Mouse (Mus musculus): ENCODE data around the gene Cd3d. TPM values are rescaled to one million over a fixed set of nuclear protein-coding genes. Genes with fewer than 3 reads are reported as not detected.

Gene Cd3d
- total and polyA plus RNA-seq, 3 experiments = not detected

GRCm38 (mm10) chr9:44969450-44969849 lies 12.1 kb upstream of the Cd3d start:
- peaks cover 5 to 6% of the 10 kb centered on the region in 2 experiments for H3K27me3 ChIP-seq (ENCODE audit: control insufficient read depth in 1 of 2, insufficient read depth in 2 of 2, low read length in 2 of 2)
- no peak for DNase-seq (ENCODE audit: low read depth, low spot score)
- peak; percentile 56 for TF ChIP-seq ZC3H11A (IDR thresholded peaks at IDR 0.05; ENCODE audit: low read depth, low read length)
- TF ChIP-seq MEF2A (IDR thresholded peaks at IDR 0.05; ENCODE audit: extremely low read depth, insufficient replicate concordance, low read depth, low read length, poor library complexity, severe bottlenecking) = no peak
- peak in 2 of 3 experiments; percentile 13 to 47; a peak in 3 of 6 replicates for TF ChIP-seq CTCF (IDR thresholded peaks at IDR 0.05 in 2 of 3, conservative IDR thresholded peaks at IDR 0.05 in 1 of 3; ENCODE audit: control insufficient read depth in 1 of 3, insufficient read depth in 1 of 3, low read depth in 2 of 3, low read length in 3 of 3, poor library complexity in 1 of 3, severe bottlenecking in 1 of 3)
- no peak for TF ChIP-seq ZKSCAN1 (IDR thresholded peaks at IDR 0.05; ENCODE audit: low read depth, low read length)
- TF ChIP-seq CHD2 (IDR thresholded peaks at IDR 0.05; ENCODE audit: low read length) = no peak
- peak; percentile 51 for TF ChIP-seq SMC3 (IDR thresholded peaks at IDR 0.05; ENCODE audit: low read depth, low read length)
- no peak for TF ChIP-seq JUND (IDR thresholded peaks at IDR 0.05; ENCODE audit: low read depth, low read length)
- TF ChIP-seq POLR2AphosphoS5 (IDR thresholded peaks at IDR 0.05; ENCODE audit: borderline replicate concordance, low read depth, low read length) = no peak
- peak; percentile 49 for TF ChIP-seq RAD21 (IDR thresholded peaks at IDR 0.05; ENCODE audit: low read depth, low read length)
- no peak for TF ChIP-seq KAT2A (conservative IDR thresholded peaks at IDR 0.05; ENCODE audit: low read depth, low read length)
- peaks cover 0 to 6% of the 10 kb centered on the region in 2 experiments; a peak in 2 of 4 replicates for H3K4me1 ChIP-seq (ENCODE audit: control insufficient read depth in 1 of 2, insufficient read depth in 2 of 2, low read length in 2 of 2)
- H3K36me3 ChIP-seq (ENCODE audit: control insufficient read depth in 1 of 2, insufficient read depth in 2 of 2, low read length in 2 of 2) = peaks cover 0 to 7% of the 10 kb centered on the region in 2 experiments; a peak in 2 of 4 replicates
- H3K9me3 ChIP-seq (replicated peaks; ENCODE audit: insufficient read depth, low read length) = no peaks in the 10 kb centered on the region
- H3K4me3 ChIP-seq (ENCODE audit: control insufficient read depth in 1 of 2, insufficient read depth in 1 of 2, low read depth in 2 of 2, low read length in 2 of 2) = no peak overlapping the region
- H3K27ac ChIP-seq (ENCODE audit: control insufficient read depth, low read depth, low read length) = no peak overlapping the region
- H3K9ac ChIP-seq (ENCODE audit: control insufficient read depth, low read depth, low read length, poor library complexity, severe bottlenecking) = no peak overlapping the region
- peaks cover 8% of the 10 kb centered on the region for H3K79me2 ChIP-seq (ENCODE audit: control insufficient read depth, insufficient read depth, low read length, poor library complexity)

- no peaks in the 10 kb centered on the region for H3K9me3 ChIP-seq (replicated peaks; ENCODE audit: insufficient read depth, low read length)
- peaks cover 8% of the 10 kb centered on the region in 2 experiments for H3K4me1 ChIP-seq (ENCODE audit: control insufficient read depth in 1 of 2, insufficient read depth in 2 of 2, low read length in 2 of 2)
- H3K9ac ChIP-seq (ENCODE audit: control insufficient read depth, low read depth, low read length, poor library complexity, severe bottlenecking) = no peak overlapping the region
- no peaks in the 10 kb centered on the region for H3K79me2 ChIP-seq (ENCODE audit: control insufficient read depth, insufficient read depth, low read length, poor library complexity)
- peak; percentile 31; the same call in 1 of the 2 replicates for TF ChIP-seq GATA1 (IDR thresholded peaks at IDR 0.05; ENCODE audit: low read depth, low read length)
- TF ChIP-seq MAZ (IDR thresholded peaks at IDR 0.05; ENCODE audit: low read depth, low read length) = no peak
- peak; percentile 60; the same call in 1 of the 2 replicates for TF ChIP-seq ETS1 (IDR thresholded peaks at IDR 0.05; ENCODE audit: low read depth, low read length)
- TF ChIP-seq TBP (IDR thresholded peaks at IDR 0.05; ENCODE audit: low read depth, low read length) = peak; percentile 54; the same call in 1 of the 2 replicates
- no peak overlapping the region for H3K27ac ChIP-seq (ENCODE audit: control insufficient read depth, low read depth, low read length)
- H3K4me3 ChIP-seq (ENCODE audit: control insufficient read depth in 1 of 2, insufficient read depth in 1 of 2, low read depth in 2 of 2, low read length in 2 of 2) = no peak overlapping the region
- peaks cover 0 to 8% of the 10 kb centered on the region in 2 experiments; a peak in 2 of 4 replicates for H3K36me3 ChIP-seq (ENCODE audit: control insufficient read depth in 1 of 2, insufficient read depth in 2 of 2, low read length in 2 of 2)
- no peak for DNase-seq (ENCODE audit: low read depth, low spot score)
- H3K27me3 ChIP-seq (ENCODE audit: control insufficient read depth in 1 of 2, insufficient read depth in 2 of 2, low read length in 2 of 2) = peaks cover 6 to 7% of the 10 kb centered on the region in 2 experiments
These were observed 3.8 kb upstream of the Cd3d start for GRCm38 (mm10) chr9:44977813-44978212.

GRCm38 (mm10) chr9:44979806-44980205 lies 1.8 kb upstream of the Cd3d start:
- no peak for DNase-seq (ENCODE audit: low read depth, low spot score)
- peaks cover 0 to 8% of the 10 kb centered on the region in 2 experiments; a peak in 2 of 4 replicates for H3K36me3 ChIP-seq (ENCODE audit: control insufficient read depth in 1 of 2, insufficient read depth in 2 of 2, low read length in 2 of 2)
- no peaks in the 10 kb centered on the region for H3K9me3 ChIP-seq (replicated peaks; ENCODE audit: insufficient read depth, low read length)
- peaks cover 0 to 3% of the 10 kb centered on the region in 2 experiments; a peak in 1 of 4 replicates for H3K27me3 ChIP-seq (ENCODE audit: control insufficient read depth in 1 of 2, insufficient read depth in 2 of 2, low read length in 2 of 2)
- peaks cover 8% of the 10 kb centered on the region in 2 experiments for H3K4me1 ChIP-seq (ENCODE audit: control insufficient read depth in 1 of 2, insufficient read depth in 2 of 2, low read length in 2 of 2)
- TF ChIP-seq POLR2AphosphoS5 (IDR thresholded peaks at IDR 0.05; ENCODE audit: borderline replicate concordance, low read depth, low read length) (no peak), GATA1 (IDR thresholded peaks at IDR 0.05; ENCODE audit: low read depth, low read length) (no peak), MAX (IDR thresholded peaks at IDR 0.05; ENCODE audit: low read length) (no peak), KAT2A (conservative IDR thresholded peaks at IDR 0.05; ENCODE audit: low read depth, low read length) (no peak), TCF12 (IDR thresholded peaks at IDR 0.05; ENCODE audit: low read depth, low read length) (no peak), BHLHE40 (IDR thresholded peaks at IDR 0.05; ENCODE audit: borderline replicate concordance, low read depth, low read length) (no peak), POLR2AphosphoS2 (IDR thresholded peaks at IDR 0.05; ENCODE audit: low read length) (no peak), MEF2A (IDR thresholded peaks at IDR 0.05; ENCODE audit: extremely low read depth, insufficient replicate concordance, low read depth, low read length, poor library complexity, severe bottlenecking) (no peak), ZC3H11A (IDR thresholded peaks at IDR 0.05; ENCODE audit: low read depth, low read length) (no peak), MAZ (IDR thresholded peaks at IDR 0.05; ENCODE audit: low read depth, low read length) (no peak), UBTF (IDR thresholded peaks at IDR 0.05; ENCODE audit: borderline replicate concordance, insufficient read depth, low read depth, low read length) (no peak), MYB (IDR thresholded peaks at IDR 0.05; ENCODE audit: low read depth, low read length) (no peak), CHD1 (IDR thresholded peaks at IDR 0.05; ENCODE audit: low read depth, low read length) (no peak), ELF1 (IDR thresholded peaks at IDR 0.05; ENCODE audit: low read depth, low read length) (no peak), RCOR1 (IDR thresholded peaks at IDR 0.05; ENCODE audit: low read depth, low read length) (no peak), NRF1 (IDR thresholded peaks at IDR 0.05; ENCODE audit: insufficient read depth, low read depth, low read length, poor library complexity, severe bottlenecking) (no peak)
- no peaks in the 10 kb centered on the region for H3K79me2 ChIP-seq (ENCODE audit: control insufficient read depth, insufficient read depth, low read length, poor library complexity)
- H3K27ac ChIP-seq (ENCODE audit: control insufficient read depth, low read depth, low read length) = no peak overlapping the region
- H3K9ac ChIP-seq (ENCODE audit: control insufficient read depth, low read depth, low read length, poor library complexity, severe bottlenecking) = no peak overlapping the region
- no peak overlapping the region for H3K4me3 ChIP-seq (ENCODE audit: control insufficient read depth in 1 of 2, insufficient read depth in 1 of 2, low read depth in 2 of 2, low read length in 2 of 2)

Data from MEL (cell line).